Mouse (Mus musculus) thymus, postnatal 10 days (tissue): Measurements from ENCODE around the gene Usp39.
A peak's percentile ranks its signal among the peaks of the same experiment; 100 is the strongest.

ENCODE experiments used
- DNase-seq, 2 experiments: peaks; one replicate each; pipeline ENCODE4 v3.0.0; 2021; ENCODE audit warnings: low spot score in 2 of 2

Usp39 gene

DNA sequence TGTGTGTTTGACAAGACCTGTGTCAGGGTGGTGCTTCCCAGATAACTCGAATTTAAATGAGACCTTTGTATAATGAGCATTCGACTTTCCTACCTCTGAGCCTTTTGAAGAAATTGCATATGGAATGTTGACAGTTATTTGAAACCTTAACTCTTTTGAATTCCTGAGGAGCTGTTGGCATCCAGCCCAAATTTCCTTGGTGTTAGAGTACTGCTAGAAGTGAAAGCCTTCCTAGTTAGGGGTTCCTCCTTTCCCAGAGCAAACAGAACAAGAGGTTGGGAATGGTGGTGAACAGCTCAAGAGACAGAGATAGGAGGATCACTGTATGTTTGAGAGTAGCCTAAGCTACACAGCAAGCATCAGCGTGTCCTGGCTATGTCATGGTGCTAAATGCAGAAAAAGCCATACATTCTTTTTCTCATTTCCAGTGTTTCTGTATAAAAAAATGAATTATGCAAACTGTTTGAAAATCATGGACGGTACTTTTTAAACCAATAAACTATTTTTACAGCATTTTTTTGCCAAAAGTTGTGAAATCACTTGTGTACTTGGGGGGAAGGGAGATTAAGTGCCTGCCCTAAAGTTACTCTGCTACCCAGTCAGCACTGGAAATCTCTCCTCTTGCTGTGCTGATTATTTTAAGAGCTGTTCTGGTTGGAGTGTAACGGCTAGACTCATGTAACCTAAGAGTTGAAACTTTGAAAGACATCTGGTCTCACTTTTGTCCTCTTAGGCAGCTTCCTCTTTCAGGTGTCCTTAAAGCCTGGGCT is 7.8 kb upstream of the Usp39 start:
- no peak for DNase-seq

DNA sequence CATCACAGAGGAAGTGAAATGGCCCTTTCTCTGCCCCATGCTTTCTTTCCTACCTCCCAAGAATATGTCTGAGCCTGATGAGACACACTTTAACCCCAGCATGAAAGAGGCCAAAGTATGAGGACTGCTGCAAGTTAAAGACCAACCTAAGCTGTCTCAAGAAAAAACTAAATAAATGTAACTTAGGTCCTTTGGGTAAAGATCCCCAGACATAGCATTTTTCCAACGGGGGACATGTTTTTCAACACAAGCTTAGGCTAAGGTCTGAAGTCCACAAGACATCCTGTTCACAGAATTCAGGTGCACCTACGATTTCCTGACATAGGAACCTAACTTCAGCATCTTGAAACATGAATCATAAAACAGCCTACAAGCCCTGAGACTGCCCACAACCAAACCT is 5.2 kb upstream of the Usp39 start:
- DNase-seq = no peak

GRCm38 (mm10) chr6:72348411-72348810 is 3.4 kb upstream of the Usp39 start:
- DNase-seq = no peak

GRCm38 (mm10) chr6:72347166-72347941 is 2.4 kb upstream of the Usp39 start, which contains the start of gene 0610030E20Rik:
Gene 0610030E20Rik (plus strand): TSS chr6:72347317.
- DNase-seq = peak; percentile 70 to 73

- no peak for DNase-seq
Observed at GRCm38 (mm10) chr6:72346261-72346660, 1.3 kb upstream of the Usp39 start.

GRCm38 (mm10) chr6:72345633-72346032 is 649 bp upstream of the Usp39 start:
- no peak for DNase-seq

GRCm38 (mm10) chr6:72344396-72345073 is 449 bp downstream of the Usp39 start:
- no peak for DNase-seq

DNA sequence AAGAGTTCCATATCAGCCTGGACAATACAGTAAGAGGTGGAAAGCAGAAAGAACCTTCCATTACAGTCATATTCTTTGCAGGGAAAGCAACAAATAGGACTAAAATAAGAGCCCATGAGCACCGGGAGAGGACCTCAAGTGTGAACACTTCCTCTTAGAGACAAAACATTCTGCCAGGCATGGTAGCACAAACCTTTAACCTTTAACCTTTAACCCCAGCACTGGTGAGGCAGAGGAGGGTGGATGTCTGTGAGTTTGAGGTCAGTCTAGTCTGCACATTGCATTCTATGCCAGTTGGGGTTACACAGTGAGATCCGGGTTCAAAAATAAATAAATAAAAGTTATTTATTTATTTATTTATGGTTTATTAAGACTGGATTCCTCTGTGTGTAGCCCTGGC is 4.5 kb downstream of the Usp39 start:
- no peak for DNase-seq

- no peak for DNase-seq
Observed at GRCm38 (mm10) chr6:72333111-72333510, 11.9 kb downstream of the Usp39 start.

- DNase-seq = no peak
Observed at GRCm38 (mm10) chr6:72330133-72330532, 14.9 kb downstream of the Usp39 start.

- no peak for DNase-seq
Observed at GRCm38 (mm10) chr6:72329019-72329418, 16.0 kb downstream of the Usp39 start.

DNA sequence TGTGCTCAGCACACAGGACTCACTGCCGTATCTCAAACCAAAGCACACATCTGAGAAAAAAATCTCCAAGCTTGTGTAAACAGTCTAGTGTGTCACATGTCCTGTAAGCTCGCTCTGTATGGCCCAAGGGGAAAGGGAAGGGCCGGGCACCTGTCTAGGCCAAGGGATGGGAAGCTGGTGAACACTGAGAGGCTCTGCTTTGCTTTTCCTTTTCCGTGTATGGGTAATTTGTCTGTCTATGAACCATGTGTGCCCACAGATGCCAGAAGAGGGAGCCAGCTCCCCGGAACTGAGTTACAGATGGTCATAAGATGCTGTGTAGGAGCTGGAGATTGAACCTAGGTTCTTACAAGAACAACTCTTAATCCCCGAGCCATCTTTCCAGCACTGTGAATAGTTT is 18.7 kb downstream of the Usp39 start:
- DNase-seq = peak in 1 of 2 experiments; percentile 17

- no peak for DNase-seq
Observed at GRCm38 (mm10) chr6:72323786-72324508, 21.0 kb downstream of the Usp39 start.

DNA sequence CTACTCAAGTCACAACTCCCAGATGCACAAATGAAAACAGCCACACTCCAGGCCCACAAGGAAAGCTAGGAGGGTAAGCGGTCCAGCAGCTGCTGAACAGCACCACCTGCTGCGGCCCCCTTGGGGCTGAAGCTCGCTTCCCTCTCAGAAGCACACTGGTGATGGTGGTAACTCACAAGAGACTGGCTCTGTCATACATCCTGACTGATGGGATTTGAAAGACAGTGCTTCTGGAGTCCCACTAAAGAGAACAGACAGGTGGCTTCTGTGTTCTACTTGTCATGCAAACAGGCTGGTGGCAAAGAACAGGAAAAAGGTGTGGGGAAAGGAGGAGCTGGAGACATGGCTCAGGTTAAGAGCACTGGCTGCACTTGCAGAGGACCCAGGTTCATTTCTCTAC is 22.0 kb downstream of the Usp39 start:
- no peak for DNase-seq

- DNase-seq = peak in 1 of 2 experiments; percentile 26
Observed at GRCm38 (mm10) chr6:72319019-72319418, 26.0 kb downstream of the Usp39 start.

DNA sequence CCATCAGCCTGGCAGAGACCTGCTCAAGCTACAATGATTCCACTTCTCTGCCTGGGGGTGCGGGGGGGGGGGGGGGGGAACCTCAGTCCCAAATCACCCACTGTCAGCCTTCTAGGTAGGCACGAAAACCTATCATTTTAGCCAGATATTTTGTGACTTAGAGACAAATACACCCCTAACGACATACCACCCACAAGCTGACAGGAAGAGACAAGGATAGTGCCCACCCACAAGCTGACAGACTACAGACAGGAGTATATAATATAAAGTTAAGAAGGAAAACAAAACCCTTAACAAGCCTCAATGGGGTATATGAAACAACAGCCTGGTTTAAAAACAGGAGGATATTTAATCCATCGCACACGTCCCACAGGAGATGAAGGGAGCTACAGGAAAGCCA is 26.5 kb downstream of the Usp39 start:
- no peak for DNase-seq

DNA sequence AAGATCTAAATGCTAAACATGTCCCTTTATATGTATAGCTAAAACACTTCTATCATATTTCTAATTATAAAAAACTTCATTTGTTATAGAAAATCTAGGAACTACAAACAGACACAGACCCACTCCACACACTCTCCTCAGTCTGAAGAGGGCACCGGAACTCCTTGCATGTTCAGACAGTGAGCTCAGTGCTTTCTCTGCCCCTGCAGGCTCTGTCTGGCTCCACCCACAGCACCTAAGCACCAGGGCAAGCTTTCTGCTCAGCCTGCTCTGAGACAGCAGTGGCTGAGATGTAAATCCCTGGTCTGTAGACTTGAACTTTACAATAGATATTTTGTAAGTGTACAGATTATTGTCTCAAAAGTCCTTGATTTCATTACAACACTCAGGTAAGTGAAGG is 28.9 kb downstream of the Usp39 start:
- DNase-seq = no peak

DNA sequence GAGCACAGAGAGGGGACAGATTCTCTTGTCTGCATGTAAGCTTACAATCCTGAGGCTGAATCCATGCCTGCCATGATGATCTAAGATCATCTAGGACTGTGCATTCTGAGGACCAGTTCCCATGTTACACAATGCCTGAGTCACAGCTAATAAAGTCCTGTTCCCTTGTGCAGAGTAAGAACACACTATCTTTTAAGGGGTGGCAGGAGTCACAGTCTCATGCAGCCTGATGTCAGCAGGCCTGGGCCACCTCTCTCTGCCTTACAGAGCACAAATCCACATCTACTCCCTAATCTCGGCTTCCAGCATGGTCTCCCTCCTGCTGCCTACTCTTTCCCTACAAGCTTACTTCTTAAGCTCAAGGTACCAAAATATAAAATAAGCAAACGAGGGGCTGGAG is 29.6 kb downstream of the Usp39 start:
- no peak for DNase-seq

DNA sequence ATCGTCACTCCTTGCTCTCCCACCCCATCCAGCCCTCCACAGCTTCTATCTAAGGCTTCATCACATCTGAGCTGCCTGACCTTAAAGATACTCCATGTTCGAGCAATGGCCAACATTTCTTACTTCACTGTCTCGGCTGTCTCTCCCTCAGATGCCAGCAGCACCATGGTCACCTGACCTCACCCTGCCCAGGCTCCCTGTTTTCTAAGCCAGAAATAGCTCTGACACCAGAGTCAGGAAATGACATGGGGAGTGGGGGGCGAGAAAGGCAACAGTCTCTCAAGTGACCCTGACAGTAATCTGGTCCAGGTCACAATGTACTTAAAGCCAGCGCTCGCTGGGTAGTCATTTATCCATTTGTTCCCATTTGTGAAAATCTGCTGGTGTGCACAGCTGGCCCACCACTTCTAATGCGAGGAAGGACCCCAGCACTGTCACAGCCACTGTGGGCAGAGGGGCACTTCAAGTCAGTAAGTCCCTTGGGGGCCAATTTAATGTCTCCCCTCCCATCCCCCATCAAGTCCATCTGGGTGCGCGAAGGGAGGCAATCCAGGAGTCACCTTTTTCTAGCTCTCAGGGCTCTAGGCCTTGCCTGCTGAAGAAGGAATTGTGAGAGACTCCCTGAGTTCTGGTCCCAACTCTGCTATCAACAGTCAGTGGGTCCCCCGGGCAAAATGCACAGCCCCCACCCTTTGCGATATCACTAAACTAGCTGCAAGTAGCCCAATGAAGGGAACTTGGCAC is 31.7 kb downstream of the Usp39 start:
- DNase-seq = no peak

GRCm38 (mm10) chr6:72312198-72312597 is 32.8 kb downstream of the Usp39 start:
- DNase-seq = no peak

DNA sequence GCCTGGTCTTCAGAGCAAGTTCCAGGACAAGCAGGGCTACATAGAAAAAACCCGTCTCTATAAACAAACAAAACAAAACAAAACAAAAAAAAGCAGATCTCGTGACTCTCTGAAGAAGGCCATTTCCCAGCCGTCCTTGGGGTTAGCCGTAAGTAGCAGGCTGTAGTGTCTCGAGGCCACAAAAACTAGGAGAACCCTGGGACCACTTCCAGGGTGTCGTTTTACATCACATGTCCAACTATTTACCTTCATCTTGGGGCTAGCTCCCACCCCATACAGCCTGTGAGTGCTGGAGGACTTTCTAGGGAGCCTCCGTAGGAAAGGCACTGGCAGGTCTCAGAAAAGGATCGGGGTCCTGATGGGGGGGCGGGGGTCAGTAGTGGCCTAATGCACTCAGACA is 41.5 kb downstream of the Usp39 start:
- no peak for DNase-seq
